Mouse (Mus musculus): Measurements from ENCODE around the gene Hint1. TPM values are rescaled to one million over a fixed set of nuclear protein-coding genes. Genes with fewer than 3 reads are reported as not detected.
A peak's percentile ranks its signal among the peaks of the same experiment; 100 is the strongest.

The Hint1 gene
- total and polyA plus RNA-seq, 2 experiments from 2014 or later, result 779 to 923 TPM

- no peak for DNase-seq (ENCODE audit: low spot score)
- Histone ChIP-seq H3K9me3 (replicated peaks; ENCODE audit: control insufficient read depth, low read length) (no peaks in the 10 kb centered on the region), H3K36me3 (replicated peaks; ENCODE audit: control insufficient read depth, insufficient read depth, low read length) (peaks cover 39% of the 10 kb centered on the region), H3K27ac (ENCODE audit: low read depth) (no peak overlapping the region), H3K4me1 (ENCODE audit: control insufficient read depth, insufficient read depth) (0 out of 2 replicates have a peak, but pooled peaks cover 4% of the 10 kb centered on the region), H3K4me2 (ENCODE audit: low read depth, low read length) (no peak overlapping the region), H3K4me3 (ENCODE audit: low read depth, low read length) (no peak overlapping the region), H3K9ac (replicated peaks; ENCODE audit: low read depth, low read length) (no peak overlapping the region), H3K27me3 (ENCODE audit: control insufficient read depth, insufficient read depth, low read length) (no peaks in the 10 kb centered on the region)
- ATAC-seq (ENCODE audit: insufficient read depth, low read depth), result no peak
- TF ChIP-seq CTCF (IDR thresholded peaks at IDR 0.05; ENCODE audit: low read depth) (no peak), EP300 (IDR thresholded peaks at IDR 0.05; ENCODE audit: low read depth) (no peak)
- 75% methylated on average over 7 of the region's 7 CpGs for WGBS
Observed at GRCm38 (mm10) chr11:54871831-54872537, 5.8 kb downstream of the Hint1 start.

DNA sequence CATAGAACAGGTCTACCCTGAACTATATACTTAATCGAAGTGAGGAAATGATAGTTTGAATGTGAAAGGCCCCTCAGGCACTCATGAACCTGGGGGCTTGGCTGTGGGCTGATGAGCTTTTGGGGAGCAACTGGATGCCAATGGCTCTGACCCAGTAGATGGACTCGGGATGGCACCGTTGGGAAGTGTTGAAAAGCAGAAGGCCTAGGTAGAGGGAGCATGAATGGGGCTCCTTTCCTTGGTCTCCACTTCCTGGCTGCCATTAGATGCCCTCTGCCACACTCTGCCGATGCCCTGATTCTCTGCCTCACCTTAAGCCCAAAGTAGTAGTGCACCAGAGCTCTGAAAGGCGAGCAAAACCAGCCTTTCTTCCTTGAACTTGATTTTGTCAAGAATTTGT lies 9.8 kb downstream of the Hint1 start:
- no peak overlapping the region for H3K4me3 ChIP-seq (ENCODE audit: low read depth, low read length)
- 85% methylated on average over 5 of the region's 5 CpGs for WGBS

GRCm38 (mm10) chr11:54878893-54879292 lies 12.7 kb downstream of the Hint1 start:
- 67% methylated on average over 6 of the region's 6 CpGs for WGBS
- Histone ChIP-seq H3K36me3 (replicated peaks; ENCODE audit: control insufficient read depth, insufficient read depth, low read length) (peaks cover 4% of the 10 kb centered on the region), H3K27me3 (ENCODE audit: control insufficient read depth, insufficient read depth, low read length) (no peaks in the 10 kb centered on the region), H3K9ac (replicated peaks; ENCODE audit: low read depth, low read length) (no peak overlapping the region), H3K4me1 (ENCODE audit: control insufficient read depth, insufficient read depth) (peaks cover 33% of the 10 kb centered on the region), H3K9me3 (replicated peaks; ENCODE audit: control insufficient read depth, low read length) (no peaks in the 10 kb centered on the region), H3K4me2 (ENCODE audit: low read depth, low read length) (no peak overlapping the region), H3K4me3 (ENCODE audit: low read depth, low read length) (no peak overlapping the region), H3K27ac (ENCODE audit: low read depth) (no peak overlapping the region)
- no peak for TF ChIP-seq CTCF (IDR thresholded peaks at IDR 0.05; ENCODE audit: low read depth)
- TF ChIP-seq EP300 (IDR thresholded peaks at IDR 0.05; ENCODE audit: low read depth), result no peak
- no peak for ATAC-seq (ENCODE audit: insufficient read depth, low read depth)
- no peak for DNase-seq (ENCODE audit: low spot score)

More for the DNA sequence above, 9.8 kb downstream of the Hint1 start:
- H3K9ac ChIP-seq (replicated peaks; ENCODE audit: low read depth, low read length), result no peak overlapping the region
- ATAC-seq (ENCODE audit: insufficient read depth, low read depth), result no peak
- no peak overlapping the region for H3K27ac ChIP-seq (ENCODE audit: low read depth)
- H3K4me2 ChIP-seq (ENCODE audit: low read depth, low read length), result no peak overlapping the region
- no peak for TF ChIP-seq CTCF (IDR thresholded peaks at IDR 0.05; ENCODE audit: low read depth)
- no peak for TF ChIP-seq EP300 (IDR thresholded peaks at IDR 0.05; ENCODE audit: low read depth)
- H3K4me1 ChIP-seq (ENCODE audit: control insufficient read depth, insufficient read depth), result peaks cover 13% of the 10 kb centered on the region
- no peak for DNase-seq (ENCODE audit: low spot score)
- no peaks in the 10 kb centered on the region for H3K27me3 ChIP-seq (ENCODE audit: control insufficient read depth, insufficient read depth, low read length)
- no peaks in the 10 kb centered on the region for H3K9me3 ChIP-seq (replicated peaks; ENCODE audit: control insufficient read depth, low read length)
- H3K36me3 ChIP-seq (replicated peaks; ENCODE audit: control insufficient read depth, insufficient read depth, low read length), result peaks cover 27% of the 10 kb centered on the region

- no peak overlapping the region for H3K4me2 ChIP-seq (ENCODE audit: low read depth, low read length)
- no peaks in the 10 kb centered on the region for H3K9me3 ChIP-seq (replicated peaks; ENCODE audit: control insufficient read depth, low read length)
- H3K36me3 ChIP-seq (replicated peaks; ENCODE audit: control insufficient read depth, insufficient read depth, low read length), result no peaks in the 10 kb centered on the region
- H3K4me3 ChIP-seq (ENCODE audit: low read depth, low read length), result no peak overlapping the region
- H3K27me3 ChIP-seq (ENCODE audit: control insufficient read depth, insufficient read depth, low read length), result no peaks in the 10 kb centered on the region
- H3K27ac ChIP-seq (ENCODE audit: low read depth), result peak overlapping the region; percentile 90
- peak; percentile 92 for DNase-seq (ENCODE audit: low spot score)
- ATAC-seq (ENCODE audit: insufficient read depth, low read depth), result peak; percentile 78
- peaks cover 38% of the 10 kb centered on the region for H3K4me1 ChIP-seq (ENCODE audit: control insufficient read depth, insufficient read depth)
- 8% methylated on average over 4 of the region's 4 CpGs for WGBS
- H3K9ac ChIP-seq (replicated peaks; ENCODE audit: low read depth, low read length), result no peak overlapping the region
- TF ChIP-seq EP300 (IDR thresholded peaks at IDR 0.05; ENCODE audit: low read depth) (no peak), CTCF (IDR thresholded peaks at IDR 0.05; ENCODE audit: low read depth) (peak; percentile 92)
Observed at GRCm38 (mm10) chr11:54879434-54879833, 13.3 kb downstream of the Hint1 start.

DNA sequence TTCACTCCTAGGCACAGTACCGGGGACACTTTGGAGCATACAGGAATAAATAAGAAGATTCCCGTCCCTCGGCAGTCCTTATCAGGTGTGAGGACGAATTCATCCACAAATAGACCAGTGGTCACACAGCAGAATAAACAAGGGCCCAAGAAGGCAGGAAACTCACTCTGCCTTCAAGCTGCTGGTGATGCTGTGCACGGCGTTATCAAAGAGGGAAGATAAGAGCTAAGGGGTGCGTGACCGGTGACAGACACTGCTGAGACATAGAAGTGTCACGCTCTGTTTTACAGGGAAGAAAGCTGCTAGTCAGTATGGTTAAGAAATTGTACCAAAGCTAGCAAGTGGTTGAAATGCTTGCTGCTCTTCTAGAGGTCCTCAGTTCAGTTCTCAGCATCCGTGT lies 13.7 kb downstream of the Hint1 start:
- H3K9me3 ChIP-seq (replicated peaks; ENCODE audit: control insufficient read depth, low read length), result no peaks in the 10 kb centered on the region
- peak overlapping the region; percentile 90 for H3K27ac ChIP-seq (ENCODE audit: low read depth)
- H3K4me3 ChIP-seq (ENCODE audit: low read depth, low read length), result no peak overlapping the region
- H3K4me1 ChIP-seq (ENCODE audit: control insufficient read depth, insufficient read depth), result peaks cover 43% of the 10 kb centered on the region
- ATAC-seq (ENCODE audit: insufficient read depth, low read depth), result peak; percentile 38
- H3K27me3 ChIP-seq (ENCODE audit: control insufficient read depth, insufficient read depth, low read length), result no peaks in the 10 kb centered on the region
- TF ChIP-seq EP300 (IDR thresholded peaks at IDR 0.05; ENCODE audit: low read depth), result no peak
- no peak for TF ChIP-seq CTCF (IDR thresholded peaks at IDR 0.05; ENCODE audit: low read depth)
- peak; percentile 59 for DNase-seq (ENCODE audit: low spot score)
- no peak overlapping the region for H3K9ac ChIP-seq (replicated peaks; ENCODE audit: low read depth, low read length)
- no peaks in the 10 kb centered on the region for H3K36me3 ChIP-seq (replicated peaks; ENCODE audit: control insufficient read depth, insufficient read depth, low read length)
- no peak overlapping the region for H3K4me2 ChIP-seq (ENCODE audit: low read depth, low read length)
- WGBS, result 13% methylated on average over 10 of the region's 10 CpGs

- peak overlapping the region; percentile 90 for H3K27ac ChIP-seq (ENCODE audit: low read depth)
- ATAC-seq (ENCODE audit: insufficient read depth, low read depth), result peak; percentile 31
- H3K9me3 ChIP-seq (replicated peaks; ENCODE audit: control insufficient read depth, low read length), result no peaks in the 10 kb centered on the region
- H3K27me3 ChIP-seq (ENCODE audit: control insufficient read depth, insufficient read depth, low read length), result no peaks in the 10 kb centered on the region
- TF ChIP-seq EP300 (IDR thresholded peaks at IDR 0.05; ENCODE audit: low read depth) (no peak), CTCF (IDR thresholded peaks at IDR 0.05; ENCODE audit: low read depth) (no peak)
- no peak overlapping the region for H3K4me2 ChIP-seq (ENCODE audit: low read depth, low read length)
- WGBS, result 3% methylated on average over 2 of the region's 2 CpGs
- H3K36me3 ChIP-seq (replicated peaks; ENCODE audit: control insufficient read depth, insufficient read depth, low read length), result no peaks in the 10 kb centered on the region
- peaks cover 49% of the 10 kb centered on the region for H3K4me1 ChIP-seq (ENCODE audit: control insufficient read depth, insufficient read depth)
- no peak overlapping the region for H3K9ac ChIP-seq (replicated peaks; ENCODE audit: low read depth, low read length)
- no peak overlapping the region for H3K4me3 ChIP-seq (ENCODE audit: low read depth, low read length)
- DNase-seq (ENCODE audit: low spot score), result peak; percentile 79
Observed at GRCm38 (mm10) chr11:54881051-54881474, 14.9 kb downstream of the Hint1 start.

Measured in heart, postnatal 0 days (tissue).